Mouse (Mus musculus) megakaryocyte-erythroid progenitor cell, adult 5 weeks (primary cell): ENCODE measurements around the gene Uggt1. TPM values are rescaled to one million over a fixed set of nuclear protein-coding genes. Genes with fewer than 3 reads are reported as not detected.

Experiments used
- polyA plus RNA-seq: library from polyadenylated mRNA; stranded (reverse); fragments of >175 nt; gene quantifications from 2 replicates; pipeline ENCODE4 v1.2.3, GENCODE M21; 2012

Gene Uggt1
- 13.5 and 16.2 TPM in 2 replicates for polyA plus RNA-seq

GRCm38 (mm10) chr1:36244058-36244827, at the start of gene Uggt1:
Uggt1 (minus strand) TSS chr1:36244720.

GRCm38 (mm10) chr1:36274455-36274854, 29.9 kb upstream of the Uggt1 start, which contains the start of gene Neurl3:
Neurl3 (minus strand) TSS chr1:36274679.

Other genes with a start within 250 kb of the Uggt1 start
- gene Hs6st1, start 176.3 kb downstream of the Uggt1 start, polyA plus RNA-seq: 31.4 and 37.2 TPM in 2 replicates
- gene Neurl3, start 30.0 kb upstream of the Uggt1 start, polyA plus RNA-seq: 15.9 and 18.4 TPM in 2 replicates
- gene Arid5a, start 63.0 kb upstream of the Uggt1 start, polyA plus RNA-seq: 105 and 124 TPM in 2 replicates
- gene Kansl3, start 124.5 kb upstream of the Uggt1 start, polyA plus RNA-seq: 31.7 and 42.0 TPM in 2 replicates
- not detected in 2 replicates for gene Fer1l5, start 127.6 kb upstream of the Uggt1 start, polyA plus RNA-seq
- gene Lman2l, start 200.6 kb upstream of the Uggt1 start, polyA plus RNA-seq: 10.3 and 14.2 TPM in 2 replicates
- 7.3 and 7.8 TPM in 2 replicates for gene Cnnm4, start 226.9 kb upstream of the Uggt1 start, polyA plus RNA-seq